Mouse (Mus musculus): Measurements from ENCODE around the gene Tmed10.

DNA sequence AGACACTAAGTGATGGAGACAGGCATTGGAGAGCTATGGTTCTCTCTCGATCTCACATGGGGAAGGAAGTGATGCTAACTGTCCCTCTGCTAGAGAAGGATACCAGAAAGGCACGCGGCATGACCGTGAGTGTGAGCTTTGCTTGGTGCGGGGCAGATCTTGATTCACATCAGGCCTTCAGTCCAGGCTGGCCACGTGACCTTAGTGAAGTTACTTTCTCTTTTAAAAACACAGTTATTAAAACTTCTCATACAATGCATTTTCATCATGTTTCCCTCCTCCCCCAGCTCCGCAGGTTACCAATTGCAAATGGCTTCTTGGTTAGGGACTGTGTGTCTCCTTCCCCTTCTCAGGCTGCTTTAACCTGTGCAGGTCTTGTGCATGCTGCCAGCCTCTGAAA, 16.5 kb upstream of the Tmed10 start:
- TF ChIP-seq CTCF (IDR thresholded peaks at IDR 0.05; ENCODE audit: insufficient read depth, low read length) (no peak), POLR2A (IDR thresholded peaks at IDR 0.05; ENCODE audit: borderline replicate concordance, extremely low read depth, low read depth, low read length) (no peak)

Data from lung, adult 2 months (tissue).